Mouse (Mus musculus): ENCODE results near the gene Gkn2.

DNA sequence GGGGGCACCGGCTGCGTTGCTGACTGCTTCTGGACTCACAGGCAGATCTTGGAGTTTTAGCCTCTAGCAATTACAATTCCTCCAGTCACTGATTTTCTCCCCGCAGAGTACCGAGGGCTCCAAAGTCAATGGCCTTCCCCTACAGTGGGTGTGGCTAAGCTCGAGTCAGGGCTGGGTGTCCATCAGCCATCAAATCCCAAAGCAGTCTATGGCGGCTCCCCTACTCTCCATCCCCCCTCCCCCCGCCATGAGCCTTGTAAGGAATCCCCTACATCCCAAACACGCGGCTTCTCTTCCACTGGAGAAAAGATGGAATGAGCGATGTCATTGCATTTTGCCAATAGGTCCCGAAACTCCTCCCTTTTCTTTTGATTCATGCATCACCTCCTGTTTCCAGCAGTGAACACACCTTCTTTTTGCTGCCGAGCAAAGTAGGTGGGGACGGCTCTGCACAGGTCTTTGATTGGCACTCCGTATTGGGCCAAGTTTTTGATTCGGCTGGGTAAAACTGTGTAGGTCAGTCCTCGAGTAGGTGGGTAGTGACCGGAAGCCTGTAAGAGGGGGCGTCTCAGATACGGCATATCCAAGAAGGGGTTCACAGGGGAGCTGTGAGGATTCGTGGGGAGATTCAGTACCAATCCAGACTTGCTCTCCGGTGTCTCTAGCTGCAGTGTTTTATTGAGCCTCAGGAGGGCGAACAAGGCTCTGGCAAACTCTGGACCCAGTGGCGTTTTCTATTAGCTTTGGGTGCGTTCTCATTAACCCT is 11.0 kb downstream of the Gkn2 start:
- TF ChIP-seq CTCF (IDR thresholded peaks at IDR 0.05; ENCODE audit: control insufficient read depth, insufficient read depth, insufficient read length) (no peak), USF1 (IDR thresholded peaks at IDR 0.05; ENCODE audit: low read depth) (no peak), MAX (IDR thresholded peaks at IDR 0.05) (no peak), MYOD1 (IDR thresholded peaks at IDR 0.05; ENCODE audit: control insufficient read depth, insufficient read length, low read depth) (no peak), FOSL1 (IDR thresholded peaks at IDR 0.05; ENCODE audit: insufficient read depth, low read length, poor library complexity, severe bottlenecking) (no peak), CEBPB (IDR thresholded peaks at IDR 0.05; ENCODE audit: low read depth) (no peak), MYOG (IDR thresholded peaks at IDR 0.05; ENCODE audit: control insufficient read depth, extremely low read depth, insufficient read length) (no peak)
